Mouse (Mus musculus) kidney, postnatal 0 days (tissue): ENCODE measurements at regions not wholly inside any gene's neighbourhood (a gene's known extent, or its start where the extent isn't known, plus 50 kb on each side); places are given as distances from the start of the nearest gene placed in this dataset.

Experiments
- ATAC-seq: fragments of 200-750 bp; cut with Nextera tagmentation; replicated peaks from 2 replicates; pipeline ENCODE4 v1.8.0; 2017; ENCODE audit warnings: low read depth, moderate number of reproducible peaks, moderate TSS enrichment, moderate library complexity; ENCODE audit not compliant: low FRiP score
- DNase-seq: peaks from one replicate; pipeline ENCODE4 v3.0.0-alpha.2; 2016; ENCODE audit warnings: low spot score
- H3K27ac ChIP-seq: fragments of 300-500 bp; sonication (generic); 2 replicates; pipeline ENCODE4 v1.5.1; 2014; ENCODE audit warnings: mild to moderate bottlenecking
- H3K27me3 ChIP-seq: fragments of 300-500 bp; sonication (generic); 2 replicates; pipeline ENCODE4 v1.6.1; 2014; ENCODE audit warnings: low read length, mixed read lengths; ENCODE audit not compliant: insufficient read depth
- H3K36me3 ChIP-seq: fragments of 300-500 bp; sonication (generic); 2 replicates; pipeline ENCODE4 v1.6.1; 2014; ENCODE audit warnings: low read length, mixed read lengths; ENCODE audit not compliant: insufficient read depth
- H3K4me1 ChIP-seq: fragments of 300-500 bp; sonication (generic); replicated peaks from 2 replicates; pipeline ENCODE4 v1.6.1; 2014; ENCODE audit warnings: antibody characterized with exemption, low read length, mixed read lengths; ENCODE audit not compliant: insufficient read depth
- H3K4me2 ChIP-seq: fragments of 300-500 bp; sonication (generic); 2 replicates; pipeline ENCODE4 v1.6.1; 2014; ENCODE audit warnings: mild to moderate bottlenecking, low read length, moderate library complexity, mixed read lengths
- H3K4me3 ChIP-seq: fragments of 300-500 bp; sonication (generic); replicated peaks from 2 replicates; pipeline ENCODE4 v1.5.1; 2014; ENCODE audit warnings: low read depth, low read length
- H3K9ac ChIP-seq: fragments of 300-500 bp; sonication (generic); 2 replicates; pipeline ENCODE4 v1.6.1; 2014; ENCODE audit warnings: low read depth, low read length
- H3K9me3 ChIP-seq: fragments of 300-500 bp; sonication (generic); replicated peaks from 2 replicates; pipeline ENCODE4 v1.6.1; 2016; ENCODE audit warnings: low read length, inconsistent platforms, mixed read lengths
- CTCF ChIP-seq: IDR thresholded peaks from 2 replicates; pipeline ENCODE4 v1.5.1; 2016; ENCODE audit warnings: antibody characterized with exemption, low read depth, mild to moderate bottlenecking, moderate library complexity
- WGBS: fragments of 180-500 bp; shearing (Covaris S2); extraction: QIAGEN DNeasy Blood & Tissue Kit; methylation state at CpG from one replicate; pipeline ENCODE4 v1.1.7; 2014; 5-methylcytosine and 5-hydroxymethylcytosine counted together

- H3K36me3 ChIP-seq = no peaks in the 10 kb centered on the region
- WGBS = 80% methylated on average over 10 of the region's 10 CpGs
- no peaks in the 10 kb centered on the region for H3K4me1 ChIP-seq
- no peak overlapping the region for H3K4me3 ChIP-seq
- H3K9me3 ChIP-seq = no peaks in the 10 kb centered on the region
- ATAC-seq (no peak), DNase-seq (no peak)
- no peak overlapping the region for H3K27ac ChIP-seq
- TF ChIP-seq CTCF = no peak
- no peaks in the 10 kb centered on the region for H3K27me3 ChIP-seq
- no peak overlapping the region for H3K9ac ChIP-seq
- no peak overlapping the region for H3K4me2 ChIP-seq
These were observed 122.1 kb upstream of the Gm26657 start for GRCm38 (mm10) chr4:56617661-56618360.

DNA sequence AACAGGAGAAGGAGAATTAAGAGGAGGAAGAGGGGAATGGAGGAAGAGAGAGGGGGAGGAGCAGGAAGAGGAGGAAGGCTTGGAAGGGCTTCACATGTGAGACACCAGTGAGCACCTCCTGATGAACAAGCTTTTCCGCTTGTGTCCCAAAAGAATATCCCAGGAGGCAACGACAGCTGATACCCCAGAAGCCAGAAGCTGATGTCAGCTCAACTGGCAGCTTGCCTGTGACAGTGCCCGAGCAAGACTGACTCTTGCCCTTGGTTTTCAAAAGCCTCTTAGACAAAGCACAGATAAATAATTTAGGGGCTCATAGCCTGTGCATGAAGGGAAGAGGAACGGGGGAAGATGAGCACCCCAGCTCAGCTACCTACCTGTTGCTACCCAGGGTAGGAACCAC is 127.5 kb upstream of the Gm26657 start:
- ATAC-seq (no peak), DNase-seq (no peak)
- H3K9ac ChIP-seq = no peak overlapping the region
- H3K9me3 ChIP-seq = no peaks in the 10 kb centered on the region
- no peak overlapping the region for H3K27ac ChIP-seq
- 59% methylated on average over 4 of the region's 4 CpGs for WGBS
- no peaks in the 10 kb centered on the region for H3K36me3 ChIP-seq
- H3K4me3 ChIP-seq = no peak overlapping the region
- H3K27me3 ChIP-seq = no peaks in the 10 kb centered on the region
- TF ChIP-seq CTCF = no peak
- H3K4me1 ChIP-seq = no peaks in the 10 kb centered on the region
- H3K4me2 ChIP-seq = no peak overlapping the region

GRCm38 (mm10) chr4:56611751-56612150 is 128.1 kb upstream of the Gm26657 start:
- no peak overlapping the region for H3K9ac ChIP-seq
- no peak for TF ChIP-seq CTCF
- H3K4me1 ChIP-seq = no peaks in the 10 kb centered on the region
- H3K4me2 ChIP-seq = no peak overlapping the region
- H3K27ac ChIP-seq = no peak overlapping the region
- peak; percentile 11 for DNase-seq
- 32% methylated on average over 4 of the region's 4 CpGs for WGBS
- no peaks in the 10 kb centered on the region for H3K9me3 ChIP-seq
- H3K27me3 ChIP-seq = no peaks in the 10 kb centered on the region
- no peaks in the 10 kb centered on the region for H3K36me3 ChIP-seq
- no peak for ATAC-seq
- H3K4me3 ChIP-seq = no peak overlapping the region

- Histone ChIP-seq H3K4me2 (no peak overlapping the region), H3K36me3 (no peaks in the 10 kb centered on the region), H3K4me1 (no peaks in the 10 kb centered on the region), H3K4me3 (no peak overlapping the region), H3K27ac (no peak overlapping the region), H3K27me3 (no peaks in the 10 kb centered on the region), H3K9ac (no peak overlapping the region), H3K9me3 (no peaks in the 10 kb centered on the region)
- DNase-seq (no peak), ATAC-seq (no peak)
- TF ChIP-seq CTCF = no peak
- WGBS = 67% methylated on average over 6 of the region's 6 CpGs
These were observed 129.6 kb upstream of the Gm26657 start for GRCm38 (mm10) chr4:56610273-56610672.

GRCm38 (mm10) chr4:56608701-56609100 is 131.2 kb upstream of the Gm26657 start:
- no peaks in the 10 kb centered on the region for H3K27me3 ChIP-seq
- H3K36me3 ChIP-seq = no peaks in the 10 kb centered on the region
- DNase-seq = no peak
- no peaks in the 10 kb centered on the region for H3K9me3 ChIP-seq
- 51% methylated on average over 4 of the region's 4 CpGs for WGBS
- no peak overlapping the region for H3K9ac ChIP-seq
- no peak for ATAC-seq
- no peak overlapping the region for H3K27ac ChIP-seq
- no peaks in the 10 kb centered on the region for H3K4me1 ChIP-seq
- H3K4me2 ChIP-seq = no peak overlapping the region
- no peak for TF ChIP-seq CTCF
- H3K4me3 ChIP-seq = no peak overlapping the region

- 84% methylated on average over 2 of the region's 2 CpGs for WGBS
- no peak for ATAC-seq
- H3K9me3 ChIP-seq = no peaks in the 10 kb centered on the region
- no peak overlapping the region for H3K27ac ChIP-seq
- no peaks in the 10 kb centered on the region for H3K27me3 ChIP-seq
- no peaks in the 10 kb centered on the region for H3K36me3 ChIP-seq
- DNase-seq = no peak
- no peak overlapping the region for H3K9ac ChIP-seq
- no peaks in the 10 kb centered on the region for H3K4me1 ChIP-seq
- TF ChIP-seq CTCF = no peak
- H3K4me3 ChIP-seq = no peak overlapping the region
- H3K4me2 ChIP-seq = no peak overlapping the region
These were observed 141.5 kb upstream of the Gm26657 start for GRCm38 (mm10) chr4:56598398-56598797.

- Histone ChIP-seq H3K27me3 (no peaks in the 10 kb centered on the region), H3K27ac (no peak overlapping the region), H3K9me3 (no peaks in the 10 kb centered on the region), H3K9ac (no peak overlapping the region), H3K4me2 (no peak overlapping the region), H3K4me1 (no peaks in the 10 kb centered on the region), H3K36me3 (no peaks in the 10 kb centered on the region), H3K4me3 (no peak overlapping the region)
- TF ChIP-seq CTCF = peak; percentile 14; the same call in 1 of the 2 replicates
- no peak for ATAC-seq
- DNase-seq = no peak
These were observed 141.9 kb upstream of the Gm26657 start for GRCm38 (mm10) chr4:56597931-56598330.
